Mouse (Mus musculus) frontal cortex, postnatal 10 days (tissue): Measurements from ENCODE around the gene Dusp12.
A peak's percentile ranks its signal among the peaks of the same experiment; 100 is the strongest.

Source experiments
- DNase-seq, 2 experiments: peaks; one replicate each; pipeline ENCODE4 v3.0.0; 2022; ENCODE audit warnings: low spot score in 2 of 2, mixed read lengths in 1 of 2

Gene Dusp12

DNA sequence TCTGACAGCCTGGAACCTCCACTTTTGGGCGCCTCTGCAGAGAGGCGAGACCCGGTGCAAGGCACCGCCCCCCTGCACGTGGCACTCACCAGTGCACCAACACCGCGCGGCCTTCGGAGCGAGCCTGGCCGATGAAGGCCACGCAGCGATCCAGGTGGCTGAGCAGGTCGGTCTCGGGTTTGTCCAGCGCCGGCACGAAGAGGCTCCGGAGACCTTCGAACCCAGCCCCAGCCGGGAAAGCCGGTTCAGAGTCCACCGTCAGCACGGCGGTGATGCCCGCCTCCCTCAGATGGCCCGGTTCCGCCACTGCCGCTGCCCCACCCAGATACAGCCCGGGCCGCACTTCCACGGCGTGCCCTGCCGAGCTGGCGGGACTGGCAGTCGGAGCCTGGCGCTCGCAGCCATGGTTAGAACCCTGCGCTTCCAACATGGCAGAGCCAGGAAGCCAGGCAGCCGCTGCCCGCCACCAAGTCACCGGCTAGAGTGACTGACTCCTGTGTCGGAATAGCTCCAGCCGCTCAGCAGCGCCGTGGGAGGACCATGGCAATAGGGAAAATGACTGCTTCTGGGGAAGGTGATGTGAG lies at the start of gene Dusp12, which contains the start of gene Gm26620:
Dusp12 (minus strand) TSS at position 563 of the 584 bp plus-strand sequence.
Gm26620 (plus strand) TSS at position 88 of the 584 bp plus-strand sequence.
- DNase-seq = peak; percentile 80 to 84

DNA sequence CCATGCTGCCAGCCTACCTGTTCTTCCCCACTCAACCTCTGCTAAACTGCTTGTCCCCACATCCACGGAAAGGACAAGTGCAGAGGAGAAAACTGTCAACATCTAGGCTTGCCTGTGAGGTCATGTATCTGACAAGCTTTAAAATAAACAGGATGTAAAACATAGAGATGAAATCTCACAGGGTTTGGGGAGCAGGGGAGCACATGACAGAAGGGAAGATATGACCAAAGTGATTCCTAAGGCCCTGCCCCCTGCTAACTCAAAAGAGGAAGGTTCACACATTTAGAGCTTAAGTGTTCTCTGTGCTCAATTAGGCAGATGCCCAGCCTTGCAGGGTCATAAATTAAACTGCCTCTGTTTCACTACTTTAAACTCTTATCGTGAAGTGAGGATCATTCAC lies 49.0 kb upstream of the Dusp12 start:
- DNase-seq = no peak

DNA sequence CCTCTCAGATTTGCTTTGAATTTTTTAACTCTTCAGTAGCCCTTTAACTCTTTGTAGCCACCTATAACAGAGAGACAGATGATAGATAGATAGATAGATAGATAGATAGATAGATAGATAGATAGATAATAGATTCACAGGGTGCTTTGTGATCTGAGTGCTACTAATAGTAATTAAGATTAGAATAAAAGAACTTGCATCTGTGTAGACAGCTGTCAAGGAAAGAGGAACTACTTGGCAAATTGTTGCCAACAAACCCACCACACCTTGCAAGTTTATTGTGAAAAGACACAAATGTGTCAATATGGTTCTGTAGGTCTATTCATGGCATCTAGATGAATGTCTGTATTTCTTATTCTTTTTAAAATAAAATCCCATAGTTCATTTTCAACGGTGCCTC lies 48.6 kb upstream of the Dusp12 start:
- DNase-seq = no peak

DNA sequence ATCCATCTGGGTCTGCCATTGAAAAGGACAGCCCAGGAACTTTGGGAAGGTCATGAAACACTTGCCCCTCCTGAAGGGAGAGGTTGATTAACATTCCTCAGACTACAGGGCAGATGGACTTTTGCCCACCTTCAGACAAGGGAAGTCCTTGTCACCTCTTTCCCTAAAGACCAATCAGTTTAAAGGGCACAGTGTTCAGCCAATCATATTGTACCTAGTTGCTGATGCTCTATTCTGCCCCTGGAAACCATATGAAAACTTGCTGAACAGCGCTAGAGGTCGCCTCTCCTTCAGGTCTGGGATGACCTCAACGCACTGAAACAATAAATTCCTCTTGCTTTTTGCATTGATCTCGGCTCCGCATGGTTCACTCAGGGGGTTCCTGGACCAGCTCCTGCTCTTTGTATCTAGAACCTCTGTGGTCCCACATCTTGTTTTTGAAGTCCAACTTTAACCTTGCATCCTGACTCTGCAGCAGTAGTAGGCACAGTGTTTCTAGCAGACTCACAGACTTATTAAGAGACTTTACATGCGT lies 48.1 kb upstream of the Dusp12 start:
- DNase-seq = no peak

DNA sequence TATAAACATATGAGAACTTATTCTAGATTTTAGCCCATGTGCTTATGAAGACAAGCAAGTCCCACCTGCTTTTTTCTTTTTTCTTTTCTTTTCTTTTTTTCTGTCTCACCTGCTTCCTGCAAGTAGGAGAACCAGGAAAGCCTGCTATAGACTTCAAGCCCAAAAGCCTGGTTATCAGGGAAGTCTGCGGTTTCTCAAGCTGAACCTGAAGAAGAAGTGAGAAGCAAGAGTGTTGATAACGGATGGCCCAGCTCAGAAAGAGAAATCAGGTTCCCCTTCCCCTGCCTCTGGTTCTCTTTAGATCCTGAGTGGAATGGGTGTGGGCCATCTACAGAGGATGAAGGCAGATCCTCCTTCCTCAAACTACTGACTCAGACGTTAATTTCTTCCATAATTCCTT lies 46.7 kb upstream of the Dusp12 start:
- DNase-seq = no peak

DNA sequence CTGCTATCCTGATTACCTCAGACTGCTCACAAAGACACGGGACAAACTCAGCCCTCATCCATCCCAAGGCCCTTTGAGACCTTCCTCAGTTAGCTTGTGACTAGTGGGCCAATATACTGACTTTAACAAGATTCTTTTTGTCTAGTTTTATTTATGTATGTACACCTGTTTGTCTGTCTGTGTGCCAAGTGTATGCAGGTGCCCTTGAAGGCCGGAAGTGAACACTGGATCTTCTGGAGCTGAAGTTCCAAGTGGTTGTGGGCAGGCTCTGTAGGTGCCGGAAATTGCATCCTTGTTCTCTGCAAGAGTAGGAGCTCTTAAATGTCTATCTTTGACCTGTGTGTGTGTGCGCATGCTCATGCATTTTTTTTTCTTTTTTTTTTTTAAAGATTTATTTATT lies 43.9 kb upstream of the Dusp12 start:
- no peak for DNase-seq

DNA sequence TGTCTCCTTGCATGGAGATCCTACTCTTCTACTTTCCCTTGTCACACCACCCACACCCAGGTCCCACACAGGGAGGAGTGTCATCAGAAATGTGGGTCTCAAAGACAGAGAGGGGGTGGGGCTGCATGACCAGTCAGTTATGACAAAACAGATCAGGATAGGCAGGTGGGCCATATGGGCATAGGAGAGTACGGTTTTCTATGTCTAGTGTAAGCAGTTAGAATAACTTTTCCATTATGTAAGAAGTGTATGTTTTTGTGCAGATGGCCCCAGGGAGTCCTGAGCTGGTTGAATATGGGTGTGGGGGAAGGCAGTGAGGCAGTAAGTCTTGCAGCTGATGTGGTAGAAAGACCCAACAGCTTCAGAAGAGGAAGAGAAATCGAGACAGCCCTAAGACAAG lies 43.1 kb upstream of the Dusp12 start:
- no peak for DNase-seq

DNA sequence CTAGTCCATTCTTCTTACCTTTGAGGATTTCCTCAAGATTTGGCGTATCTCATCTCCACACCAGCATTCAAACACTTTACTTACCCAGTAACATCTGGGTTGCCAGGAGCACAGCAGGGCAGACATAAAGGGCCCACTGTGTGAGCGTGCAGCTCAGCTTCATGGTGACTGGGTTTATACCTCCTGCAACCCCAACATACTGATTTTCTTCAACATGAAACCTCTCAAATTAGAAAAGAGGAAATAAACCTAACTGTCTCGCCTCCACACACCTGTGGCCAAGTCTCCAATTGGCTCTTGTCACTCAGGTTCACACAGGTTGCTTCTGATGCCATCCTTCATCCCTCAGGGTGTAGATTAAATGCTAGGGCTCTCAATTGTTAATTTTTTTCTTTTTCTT lies 42.0 kb upstream of the Dusp12 start, which contains the start of gene Fcrla:
Fcrla (minus strand) TSS at position 206 of the 400 bp plus-strand sequence.
- no peak for DNase-seq

DNA sequence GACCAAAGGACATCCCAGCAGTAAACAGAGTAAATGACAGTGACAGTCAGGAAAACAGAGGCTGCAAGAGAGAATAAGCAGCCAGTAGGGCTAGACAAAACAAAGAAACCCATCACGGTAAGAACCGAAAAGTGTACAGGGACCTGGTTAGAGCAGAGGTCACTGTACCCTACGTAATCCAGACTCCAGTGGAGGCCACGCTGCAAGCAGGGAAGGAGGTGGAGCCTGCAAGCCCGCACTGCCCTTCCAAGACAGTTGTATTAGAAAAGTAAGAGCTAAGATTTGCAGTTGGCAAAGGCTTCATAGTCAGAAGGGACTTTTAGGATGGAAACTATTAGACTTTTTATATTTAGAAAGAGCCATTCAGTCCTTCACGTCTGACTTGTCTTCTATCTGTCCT lies 41.6 kb upstream of the Dusp12 start:
- DNase-seq = no peak

DNA sequence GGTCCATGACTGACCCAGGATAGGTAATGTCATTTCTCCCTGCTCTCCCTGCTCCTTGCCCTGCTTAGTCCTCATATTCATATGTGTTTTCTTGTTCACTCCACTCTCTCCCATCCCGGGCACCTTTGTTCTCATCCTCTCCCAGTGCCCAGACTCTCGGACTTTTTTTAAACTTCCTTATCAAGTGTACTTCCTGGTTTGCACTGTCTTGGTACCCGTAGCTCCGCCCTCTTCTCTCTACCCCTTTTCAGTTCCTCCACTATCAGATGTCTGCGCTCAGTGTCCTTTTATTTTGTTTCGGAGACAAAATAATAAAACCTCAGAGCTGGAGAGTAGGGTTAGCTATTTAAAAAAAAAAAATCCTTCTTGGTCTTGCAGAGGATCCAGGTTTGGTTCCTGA lies 39.1 kb upstream of the Dusp12 start:
- DNase-seq = no peak

DNA sequence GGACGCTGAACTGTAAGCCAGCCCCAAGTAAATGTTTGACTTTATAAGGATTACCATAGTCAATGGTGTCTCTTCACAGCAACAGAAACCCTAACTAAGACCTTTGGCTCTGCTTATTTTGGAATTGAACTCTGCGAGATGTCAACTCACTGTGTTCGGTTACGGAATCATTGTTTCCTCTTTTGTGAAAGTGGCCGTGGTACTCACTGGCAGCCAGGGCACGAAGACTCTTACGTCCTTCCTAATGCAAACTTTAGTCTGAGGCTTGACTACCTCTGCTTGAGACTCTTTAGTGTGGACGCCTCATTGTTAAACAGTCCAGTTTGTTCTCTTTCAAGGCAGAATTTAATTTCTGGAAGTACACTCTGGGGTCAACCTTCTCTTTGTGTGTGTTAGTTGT lies 34.0 kb upstream of the Dusp12 start:
- DNase-seq = no peak

DNA sequence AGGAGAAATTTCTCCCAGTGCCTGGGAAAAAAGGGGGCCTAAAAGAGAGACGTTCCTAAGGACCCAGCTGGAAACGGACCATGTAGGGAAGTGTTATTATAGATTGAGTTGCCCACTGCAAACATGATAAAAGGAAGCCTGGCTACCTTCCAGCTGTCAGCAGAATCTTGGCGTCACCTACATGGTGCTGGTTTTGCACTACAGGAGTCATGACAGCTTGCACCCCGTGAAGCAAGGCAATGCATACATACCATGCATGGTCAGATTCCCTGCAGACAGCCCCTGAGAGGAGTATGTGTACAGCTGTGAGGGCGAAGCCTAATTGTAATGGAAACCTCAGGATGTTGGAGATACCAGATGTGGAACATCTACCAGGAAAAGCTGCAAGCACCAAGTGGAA lies 30.3 kb upstream of the Dusp12 start:
- no peak for DNase-seq

DNA sequence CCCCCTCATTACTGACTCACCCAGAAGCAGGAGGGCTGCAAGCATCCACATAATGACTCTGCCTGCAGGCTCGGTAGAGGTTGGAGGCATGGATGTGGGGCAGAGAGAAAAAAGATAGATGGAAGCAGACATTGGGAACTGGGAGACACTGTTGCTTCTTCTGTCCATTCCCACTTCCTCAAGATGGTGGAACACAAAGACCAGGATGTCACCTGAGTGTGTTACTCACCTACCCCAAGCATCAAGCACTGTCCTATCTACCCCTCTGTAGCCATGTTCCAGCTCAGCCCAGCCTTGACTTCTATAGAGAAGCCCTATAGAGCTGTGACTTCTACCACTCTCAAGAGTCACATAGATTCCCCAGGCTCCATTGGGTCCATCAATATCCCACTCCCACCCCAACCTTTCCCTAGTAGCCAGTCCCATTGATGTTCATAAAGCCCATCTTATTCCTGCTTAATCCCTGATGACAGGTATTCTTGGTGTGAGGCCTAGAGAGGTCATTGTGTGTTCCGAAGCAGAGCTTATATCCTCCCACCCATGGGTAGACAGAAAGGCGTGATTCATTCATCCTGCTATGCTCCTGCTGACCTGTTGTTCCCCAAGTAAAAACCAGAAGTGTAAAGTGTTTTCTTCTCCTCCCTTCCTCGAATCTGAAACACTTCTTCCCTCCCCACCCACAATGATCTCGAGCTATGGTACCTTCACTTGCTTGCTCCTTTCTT lies 27.7 kb upstream of the Dusp12 start, which contains the start of gene Fcrlb:
Fcrlb (minus strand) TSS at position 51 of the 725 bp plus-strand sequence.
- DNase-seq = no peak

DNA sequence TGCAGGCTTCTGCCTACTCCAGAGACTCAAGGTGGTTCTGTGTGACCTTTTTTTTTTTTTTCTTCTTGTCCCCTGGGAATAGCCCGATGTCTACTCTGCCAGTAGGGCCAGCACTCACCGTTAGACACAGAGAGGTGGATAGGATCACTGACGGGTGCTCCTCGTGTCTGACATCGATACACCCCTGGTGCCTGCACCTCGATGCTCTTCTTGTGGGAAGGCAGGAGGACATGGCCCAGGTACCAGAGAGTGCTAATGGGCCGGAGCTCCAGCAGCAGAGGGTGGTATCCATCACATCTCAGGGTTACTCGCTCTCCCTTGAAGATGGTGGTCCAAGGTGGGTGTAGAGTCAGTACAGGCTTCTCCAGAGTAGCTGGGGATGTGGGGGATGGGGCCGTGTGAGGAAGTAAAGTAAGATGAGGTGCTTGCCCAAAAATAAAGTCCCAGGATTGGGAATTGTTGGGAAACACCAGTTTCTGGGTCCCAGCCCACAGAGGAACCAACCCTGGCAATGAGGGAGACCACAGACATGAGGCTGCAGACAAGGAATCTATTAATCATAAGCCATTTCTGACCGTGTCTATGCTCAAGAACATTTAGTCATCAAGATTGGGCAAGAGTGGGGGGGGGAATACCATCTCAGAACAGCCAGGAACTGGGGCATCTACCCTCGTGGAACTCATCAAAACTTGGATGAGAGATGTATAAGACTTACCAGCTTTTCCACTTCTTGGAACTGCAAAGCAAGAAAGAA lies 26.7 kb upstream of the Dusp12 start:
- DNase-seq = no peak

DNA sequence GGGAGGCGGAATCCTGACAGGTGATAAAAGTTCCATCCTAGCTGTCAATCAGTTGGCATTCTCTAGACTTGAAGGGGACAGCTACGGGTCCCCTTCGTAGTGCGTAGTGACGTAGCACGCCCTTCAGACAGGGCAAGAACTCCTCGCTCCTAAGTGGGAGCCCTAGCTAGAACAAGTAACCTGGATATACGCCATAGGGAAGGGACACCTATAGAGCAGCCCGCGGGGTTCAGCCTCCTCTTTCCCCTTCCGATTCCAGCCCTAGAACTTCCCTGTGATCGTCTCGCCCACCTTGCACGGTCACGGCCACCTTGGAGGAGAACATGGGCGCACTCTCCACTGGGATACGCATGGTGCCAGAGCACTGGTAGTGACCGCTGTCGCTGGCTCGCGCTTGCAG lies 23.0 kb upstream of the Dusp12 start:
- no peak for DNase-seq

DNA sequence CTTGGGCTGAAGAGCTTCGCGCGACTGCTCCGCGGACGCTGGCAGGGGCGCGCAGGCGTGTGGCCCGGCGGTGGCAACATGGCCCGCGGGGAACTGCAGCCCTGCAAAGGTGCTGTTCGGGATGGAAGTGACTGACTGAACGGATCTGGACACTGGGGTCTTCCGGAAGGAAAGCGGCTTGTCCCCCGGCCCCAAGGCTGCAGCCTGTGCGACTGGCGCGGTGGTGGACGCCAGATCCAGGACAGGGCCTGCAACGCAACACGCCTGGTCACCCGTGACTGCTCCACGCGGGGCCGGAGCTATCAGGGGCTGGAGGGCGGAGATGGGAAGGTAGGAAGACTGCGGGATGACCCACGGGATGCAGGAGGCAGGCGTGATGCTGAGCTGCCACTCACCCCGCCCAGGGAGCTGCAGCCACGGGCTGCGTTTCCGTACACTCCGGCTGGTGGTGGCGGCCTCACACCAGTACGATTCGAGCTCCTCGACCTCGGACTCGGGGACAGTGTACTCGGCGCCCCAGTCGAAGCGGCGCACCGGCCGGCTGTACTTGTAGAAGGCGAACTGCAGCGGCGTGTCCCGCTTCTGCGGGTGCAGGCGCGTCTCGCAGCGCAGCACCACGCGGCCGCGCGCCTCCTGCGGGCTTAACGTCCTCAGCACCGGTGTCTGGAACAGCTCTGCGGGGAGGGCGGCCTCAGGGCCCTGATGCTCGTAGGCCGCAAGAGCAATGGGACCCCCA lies 22.3 kb upstream of the Dusp12 start:
- DNase-seq = peak in 1 of 2 experiments; percentile 30

DNA sequence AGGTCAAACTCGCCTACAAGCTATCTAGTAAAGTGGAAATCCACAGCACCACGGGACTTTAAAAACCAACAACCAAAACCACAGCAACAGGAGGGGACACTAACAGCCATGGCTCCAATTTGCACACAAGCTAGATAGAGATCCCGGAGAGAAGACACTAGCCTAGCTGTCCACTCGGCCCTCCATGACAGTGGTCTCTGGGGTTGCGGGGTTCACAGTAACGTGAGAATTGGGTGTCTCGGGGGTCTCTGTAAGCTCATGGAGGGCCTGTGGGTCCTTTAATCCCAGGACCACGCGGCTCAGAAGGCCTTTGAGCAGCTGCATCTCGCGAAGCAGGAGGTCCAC lies 21.7 kb upstream of the Dusp12 start:
- DNase-seq = no peak

DNA sequence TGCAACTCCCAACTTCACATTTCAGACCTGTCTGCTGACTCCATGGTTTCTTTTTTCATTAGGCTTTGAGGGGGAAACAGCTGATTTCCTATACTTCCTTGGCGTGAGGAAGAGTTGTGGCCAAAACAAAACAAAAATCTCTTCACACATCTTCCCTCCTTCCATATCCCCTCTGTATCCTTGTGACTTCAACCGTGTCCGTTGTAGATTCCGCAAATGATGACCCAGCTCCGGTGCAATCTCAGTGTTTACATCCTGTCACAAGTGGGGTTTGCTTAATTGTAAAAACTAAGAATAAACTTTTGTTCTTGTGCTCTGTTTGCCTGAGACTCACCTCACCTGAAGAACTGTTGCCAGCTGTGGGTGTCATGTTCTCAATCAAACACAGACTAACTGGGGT lies 18.1 kb upstream of the Dusp12 start:
- DNase-seq = no peak

DNA sequence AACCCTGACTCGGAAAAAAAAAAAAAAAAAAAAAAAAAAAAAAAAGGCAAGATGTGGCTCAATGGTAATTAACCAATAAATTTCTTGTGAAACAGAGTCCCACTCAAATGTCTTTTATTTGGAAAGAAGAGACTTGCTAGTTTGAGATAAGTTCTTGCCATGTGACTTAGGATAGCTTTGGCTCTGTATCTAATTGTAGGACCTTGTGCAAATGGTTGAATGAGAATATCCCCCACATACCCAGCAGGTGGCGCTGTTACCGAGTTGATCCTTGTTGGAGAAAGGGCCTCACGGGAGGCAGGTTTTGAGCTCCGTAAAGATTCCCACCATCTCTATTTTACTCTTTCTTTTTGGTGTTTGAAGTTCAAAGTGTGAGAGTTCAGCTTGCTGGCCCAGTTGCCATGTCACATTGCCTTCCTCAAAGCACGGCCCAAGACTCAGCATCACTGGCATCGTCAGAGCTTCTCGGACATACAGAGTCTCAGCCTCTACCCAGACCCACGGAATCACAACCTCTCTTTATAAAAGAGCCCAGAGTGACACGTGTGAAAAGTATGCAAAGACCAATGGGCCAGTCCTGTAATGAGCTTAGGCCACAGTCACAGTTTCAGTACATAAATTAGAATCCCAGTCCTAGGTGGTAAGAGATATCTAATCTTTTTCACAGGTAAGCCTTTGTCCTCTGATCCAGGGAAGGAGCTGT lies 16.3 kb upstream of the Dusp12 start:
- DNase-seq = peak; percentile 59 to 79

DNA sequence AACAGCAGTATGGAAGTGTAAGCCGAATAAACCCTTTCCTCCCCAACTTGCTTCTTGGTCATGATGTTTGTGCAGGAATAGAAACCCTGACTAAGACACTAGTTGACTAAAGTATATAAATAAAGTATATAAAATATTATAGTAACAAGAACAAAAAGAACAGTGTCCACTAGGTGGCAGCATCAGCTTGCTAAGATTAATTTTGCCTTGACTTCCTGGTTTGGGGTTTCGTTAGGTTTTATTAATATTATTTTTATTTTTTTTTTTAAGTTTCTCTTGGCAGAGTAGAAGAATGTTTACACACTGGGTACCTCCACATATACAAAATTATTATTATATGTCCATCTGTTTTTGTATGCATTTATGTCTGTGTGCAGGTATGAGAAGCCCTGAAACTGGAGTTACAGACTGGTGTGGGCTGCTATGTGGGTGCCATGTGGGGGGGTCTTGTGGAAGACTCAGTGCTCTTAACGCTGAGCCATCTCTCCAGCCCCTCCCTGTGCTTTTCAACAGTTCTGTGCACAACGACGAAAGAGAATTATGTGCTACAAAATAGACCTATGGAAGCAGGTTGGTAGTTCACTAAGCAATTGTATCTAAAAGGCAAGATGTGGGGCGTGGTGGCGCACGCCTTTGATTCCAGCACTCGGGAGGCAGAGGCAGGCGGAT lies 15.6 kb upstream of the Dusp12 start:
- DNase-seq = peak in 1 of 2 experiments; percentile 20
